Mouse (Mus musculus) intestine, embryonic 14.5 days (tissue): Measurements from ENCODE around the gene Ssc4d. TPM values are rescaled to one million over a fixed set of nuclear protein-coding genes. Genes with fewer than 3 reads are reported as not detected.

Experiments used
- ATAC-seq: fragments of 200-750 bp; cut with Nextera tagmentation; replicated peaks from 2 replicates; pipeline ENCODE4 v1.8.0; 2017; ENCODE audit warnings: low read depth, moderate number of reproducible peaks, moderate TSS enrichment, moderate library complexity; ENCODE audit not compliant: low FRiP score, low TSS enrichment
- DNase-seq: peaks from one replicate; pipeline ENCODE4 v3.0.0-alpha.2; 2018; ENCODE audit warnings: low spot score
- H3K27ac ChIP-seq: fragments of 300-500 bp; sonication (generic); 2 replicates; pipeline ENCODE4 v1.5.1; 2014; ENCODE audit warnings: low read depth, mild to moderate bottlenecking, control low read depth
- H3K27me3 ChIP-seq: fragments of 300-500 bp; sonication (generic); replicated peaks from 2 replicates; pipeline ENCODE4 v1.6.1; 2014; ENCODE audit warnings: low read length, control low read depth; ENCODE audit not compliant: control insufficient read depth, insufficient read depth
- H3K36me3 ChIP-seq: fragments of 300-500 bp; sonication (generic); 2 replicates; pipeline ENCODE4 v1.6.1; 2014; ENCODE audit warnings: low read length, control low read depth; ENCODE audit not compliant: control insufficient read depth, insufficient read depth
- H3K4me1 ChIP-seq: fragments of 300-500 bp; sonication (generic); replicated peaks from 2 replicates; pipeline ENCODE4 v1.6.1; 2014; ENCODE audit warnings: low read length, control low read depth, mixed read lengths; ENCODE audit not compliant: control insufficient read depth, insufficient read depth
- H3K4me2 ChIP-seq: fragments of 300-500 bp; sonication (generic); 2 replicates; pipeline ENCODE4 v1.6.1; 2014; ENCODE audit warnings: low read length
- H3K4me3 ChIP-seq: fragments of 300-500 bp; sonication (generic); 2 replicates; pipeline ENCODE4 v1.5.1; 2014; ENCODE audit warnings: low read depth, low read length, control low read depth, mixed read lengths
- H3K9ac ChIP-seq: fragments of 300-500 bp; sonication (generic); 2 replicates; pipeline ENCODE4 v1.6.1; 2014; ENCODE audit warnings: mild to moderate bottlenecking, low read length
- H3K9me3 ChIP-seq: fragments of 300-500 bp; sonication (generic); 2 replicates; pipeline ENCODE4 v1.6.1; 2016; ENCODE audit warnings: low read length, control low read depth; ENCODE audit not compliant: control insufficient read depth
- WGBS: fragments of 180-500 bp; shearing (Covaris S2); extraction: QIAGEN DNeasy Blood & Tissue Kit; methylation state at CpG from one replicate; pipeline ENCODE4 v1.1.7; 2014; 5-methylcytosine and 5-hydroxymethylcytosine counted together
- polyA plus RNA-seq: library from polyadenylated mRNA; unstranded; fragments of >200 nt; fragmentation: Nextera tagmentation; extraction: Ambion mirVana; gene quantifications from 2 replicates; pipeline ENCODE4 v1.2.1, GENCODE M21; 2014

Ssc4d gene
- polyA plus RNA-seq, 1 experiment from 2014 or later, result 2.9 TPM

DNA sequence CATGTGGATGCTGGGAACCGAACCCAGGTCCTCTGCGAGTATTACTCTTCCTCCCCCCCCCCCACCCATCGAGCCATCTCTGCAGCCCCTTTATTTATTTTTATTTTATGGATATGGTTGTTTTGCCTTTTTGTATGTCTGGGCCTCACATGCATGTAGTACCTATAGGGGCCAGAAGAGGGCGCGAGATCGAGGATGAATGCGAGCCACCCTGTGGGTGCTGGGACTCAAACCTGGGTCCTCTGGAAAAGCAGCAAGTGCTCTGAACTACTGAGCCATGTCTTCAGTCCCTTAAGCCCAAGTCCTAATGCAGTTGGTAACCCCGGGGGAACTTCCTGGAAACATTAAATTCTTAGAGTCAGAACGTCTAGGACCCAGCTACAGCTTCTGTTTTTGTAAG, 7.5 kb downstream of the Ssc4d start:
- WGBS, result 59% methylated on average over 9 of the region's 9 CpGs
- Histone ChIP-seq H3K27ac (no peak overlapping the region), H3K27me3 (no peaks in the 10 kb centered on the region), H3K4me2 (no peak overlapping the region), H3K4me1 (no peaks in the 10 kb centered on the region; the same call in 1 of the 2 replicates), H3K4me3 (no peak overlapping the region), H3K9me3 (no peaks in the 10 kb centered on the region), H3K9ac (no peak overlapping the region), H3K36me3 (no peaks in the 10 kb centered on the region)
- DNase-seq (no peak), ATAC-seq (no peak)

DNA sequence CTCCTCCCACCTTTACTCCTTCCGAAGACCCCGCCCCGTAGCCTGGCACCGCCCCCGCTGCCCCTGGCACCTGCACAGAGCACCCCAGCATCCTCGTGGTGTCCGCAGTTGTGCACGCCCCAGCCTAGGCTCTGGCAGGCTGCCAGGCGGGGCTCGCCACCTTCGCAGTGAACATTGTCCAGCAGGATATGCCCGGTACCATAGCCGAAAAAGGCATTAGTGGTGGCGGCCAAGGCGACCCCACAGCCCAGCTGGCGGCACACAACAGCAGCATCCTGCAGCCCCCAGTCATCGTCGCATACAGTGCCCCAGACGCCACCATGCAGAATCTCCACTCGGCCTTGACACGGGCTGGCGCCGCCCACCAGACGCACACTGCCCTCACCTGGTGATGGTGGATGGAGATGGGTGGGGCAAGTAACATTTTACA, 8.8 kb downstream of the Ssc4d start:
- 0 out of 2 replicates have a peak overlapping the region, but pooled peaks have one; percentile 18 for H3K4me3 ChIP-seq
- ATAC-seq (no peak), DNase-seq (peak; percentile 69)
- peaks cover 5% of the 10 kb centered on the region; the same call in 1 of the 2 replicates for H3K4me1 ChIP-seq
- no peaks in the 10 kb centered on the region for H3K9me3 ChIP-seq
- H3K27me3 ChIP-seq, result no peaks in the 10 kb centered on the region
- WGBS, result 6% methylated on average over 24 of the region's 24 CpGs
- H3K9ac ChIP-seq, result no peak overlapping the region
- no peak overlapping the region for H3K27ac ChIP-seq
- peak overlapping the region; percentile 45 for H3K4me2 ChIP-seq
- H3K36me3 ChIP-seq, result no peaks in the 10 kb centered on the region

DNA sequence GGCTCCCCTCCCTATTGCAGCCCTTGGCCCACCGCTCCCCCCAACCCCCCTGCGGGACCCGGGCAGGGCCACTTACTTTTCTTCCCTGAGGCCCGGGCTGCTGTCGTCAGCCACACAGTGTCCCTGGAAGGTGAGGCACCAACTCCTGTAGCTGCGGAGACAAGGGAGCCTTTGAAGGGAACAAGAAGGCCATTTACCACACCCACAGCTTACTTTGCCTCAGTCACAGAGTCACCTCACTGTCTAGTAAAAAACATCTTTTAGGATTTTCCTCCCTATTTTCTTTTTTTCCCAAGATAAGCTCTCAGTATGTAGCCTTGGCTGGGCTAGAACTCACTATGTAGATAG, 11.1 kb downstream of the Ssc4d start:
- peaks cover 5% of the 10 kb centered on the region; the same call in 1 of the 2 replicates for H3K4me1 ChIP-seq
- H3K4me2 ChIP-seq, result peak overlapping the region; percentile 98
- H3K9ac ChIP-seq, result peak overlapping the region; percentile 86
- peak overlapping the region; percentile 95 for H3K27ac ChIP-seq
- 4% methylated on average over 6 of the region's 6 CpGs for WGBS
- H3K9me3 ChIP-seq, result no peaks in the 10 kb centered on the region
- peak overlapping the region; percentile 62 for H3K4me3 ChIP-seq
- no peak; the same call in 1 of the 2 replicates for ATAC-seq
- no peaks in the 10 kb centered on the region for H3K36me3 ChIP-seq
- peak; percentile 83 for DNase-seq
- no peaks in the 10 kb centered on the region for H3K27me3 ChIP-seq

- H3K9me3 ChIP-seq, result no peaks in the 10 kb centered on the region
- no peaks in the 10 kb centered on the region for H3K36me3 ChIP-seq
- H3K4me3 ChIP-seq, result peak overlapping the region; percentile 62
- peak; percentile 96 for ATAC-seq
- peak; percentile 95 for DNase-seq
- H3K4me2 ChIP-seq, result peak overlapping the region; percentile 98
- no peaks in the 10 kb centered on the region for H3K27me3 ChIP-seq
- H3K27ac ChIP-seq, result peak overlapping the region; percentile 95
- H3K4me1 ChIP-seq, result peaks cover 5% of the 10 kb centered on the region; the same call in 1 of the 2 replicates
- under 1% methylated on average over 64 of the region's 64 CpGs for WGBS
- H3K9ac ChIP-seq, result peak overlapping the region; percentile 86
Observed at GRCm38 (mm10) chr5:135962492-135963279, 11.6 kb downstream of the Ssc4d start.

GRCm38 (mm10) chr5:135962125-135962491, 12.2 kb downstream of the Ssc4d start:
- DNase-seq, result no peak
- WGBS, result under 1% methylated on average over 11 of the region's 11 CpGs
- Histone ChIP-seq H3K4me1 (peaks cover 7% of the 10 kb centered on the region), H3K4me3 (peak overlapping the region; percentile 62), H3K36me3 (no peaks in the 10 kb centered on the region), H3K4me2 (peak overlapping the region; percentile 98), H3K9ac (peak overlapping the region; percentile 14; the same call in 1 of the 2 replicates), H3K27me3 (no peaks in the 10 kb centered on the region), H3K27ac (peak overlapping the region; percentile 95), H3K9me3 (no peaks in the 10 kb centered on the region)
- no peak; the same call in 1 of the 2 replicates for ATAC-seq

DNA sequence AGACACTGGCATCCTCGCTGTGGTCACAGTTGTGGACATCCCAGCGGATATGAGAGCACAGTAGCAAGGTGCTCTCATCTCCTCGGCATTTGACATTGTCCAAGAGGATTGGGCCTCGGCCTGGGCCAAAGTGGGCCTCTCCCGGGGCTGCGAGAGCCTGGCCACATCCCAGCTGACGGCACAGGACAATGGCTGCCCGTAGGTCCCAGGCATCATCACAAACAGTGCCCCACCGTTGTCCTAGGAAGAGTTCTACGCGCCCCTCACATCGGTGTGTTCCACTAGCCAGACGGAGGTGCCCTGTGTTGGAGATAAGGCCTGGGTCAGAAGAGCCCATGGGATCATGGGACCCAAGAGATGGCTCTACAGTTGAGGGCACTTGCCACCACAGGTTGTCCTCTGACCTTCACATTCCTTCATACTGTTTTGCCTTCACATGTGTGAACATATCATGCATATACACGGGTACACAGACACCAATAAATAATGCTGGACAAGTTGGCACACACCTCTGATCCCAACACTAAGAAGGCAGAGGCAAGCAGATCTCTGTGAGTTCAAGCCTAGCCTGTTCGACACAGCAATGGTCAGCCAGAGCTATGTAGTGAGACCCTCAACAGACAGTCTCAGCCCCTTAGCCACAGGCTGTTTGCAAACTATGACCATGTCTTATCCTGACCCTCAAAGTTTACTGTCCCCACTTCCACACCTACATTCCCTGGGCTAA, 13.3 kb downstream of the Ssc4d start:
- peak overlapping the region; percentile 95; the same call in 1 of the 2 replicates for H3K27ac ChIP-seq
- no peaks in the 10 kb centered on the region for H3K9me3 ChIP-seq
- H3K4me3 ChIP-seq, result no peak overlapping the region
- WGBS, result 96% methylated on average over 15 of the region's 15 CpGs
- no peak overlapping the region for H3K9ac ChIP-seq
- H3K27me3 ChIP-seq, result no peaks in the 10 kb centered on the region
- H3K4me1 ChIP-seq, result peaks cover 12% of the 10 kb centered on the region
- no peak for ATAC-seq
- DNase-seq, result no peak
- H3K4me2 ChIP-seq, result no peak overlapping the region
- no peaks in the 10 kb centered on the region for H3K36me3 ChIP-seq

- no peak for ATAC-seq
- WGBS, result 91% methylated on average over 7 of the region's 7 CpGs
- Histone ChIP-seq H3K27me3 (no peaks in the 10 kb centered on the region), H3K9me3 (no peaks in the 10 kb centered on the region), H3K9ac (no peak overlapping the region), H3K4me2 (no peak overlapping the region), H3K27ac (no peak overlapping the region), H3K36me3 (no peaks in the 10 kb centered on the region), H3K4me3 (no peak overlapping the region), H3K4me1 (peaks cover 12% of the 10 kb centered on the region)
- no peak for DNase-seq
Observed at GRCm38 (mm10) chr5:135959911-135960310, 14.4 kb downstream of the Ssc4d start.

DNA sequence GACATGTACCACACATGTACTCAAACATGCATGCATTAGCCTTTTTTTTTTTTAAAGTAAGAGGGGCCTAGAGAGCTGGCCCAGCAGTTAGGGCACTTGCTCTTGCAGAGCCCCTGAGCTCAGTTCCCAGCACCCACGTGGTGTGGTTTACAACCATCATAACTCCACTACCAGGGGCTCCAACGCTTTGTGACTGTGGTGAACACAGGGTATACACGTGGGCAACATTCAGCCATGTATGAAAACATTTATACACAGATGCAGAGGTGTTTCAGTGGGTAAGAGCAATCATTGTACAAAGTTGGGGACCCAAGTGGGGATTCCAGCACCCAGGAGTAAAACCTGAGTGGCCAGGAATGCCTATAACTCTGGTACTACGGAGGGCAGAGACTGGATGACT, 16.0 kb downstream of the Ssc4d start:
- H3K36me3 ChIP-seq, result no peaks in the 10 kb centered on the region
- no peak overlapping the region for H3K9ac ChIP-seq
- 84% methylated on average over 4 of the region's 4 CpGs for WGBS
- H3K4me1 ChIP-seq, result peaks cover 12% of the 10 kb centered on the region
- 0 out of 2 replicates have a peak overlapping the region, but pooled peaks have one; percentile 35 for H3K4me3 ChIP-seq
- no peaks in the 10 kb centered on the region for H3K27me3 ChIP-seq
- ATAC-seq (no peak), DNase-seq (no peak)
- peak overlapping the region; percentile 48; the same call in 1 of the 2 replicates for H3K4me2 ChIP-seq
- H3K27ac ChIP-seq, result peak overlapping the region; percentile 86
- H3K9me3 ChIP-seq, result no peaks in the 10 kb centered on the region
